Mouse (Mus musculus) CH12.LX (cell line): ENCODE results near the gene Dnm2. TPM values are rescaled to one million over a fixed set of nuclear protein-coding genes. Genes with fewer than 3 reads are reported as not detected.

Experiments used
- DNase-seq: peaks from one replicate; pipeline ENCODE4 v3.0.0-alpha.2; 2013; ENCODE audit errors: extremely low read depth
- H3K27ac ChIP-seq: 2 replicates; pipeline ENCODE4 v1.5.1; 2012; ENCODE audit warnings: low read depth, mild to moderate bottlenecking, control low read depth, moderate library complexity; ENCODE audit not compliant: insufficient read depth
- H3K27me3 ChIP-seq: replicated peaks from 2 replicates; pipeline ENCODE3; 2012; ENCODE audit warnings: inconsistent platforms
- H3K36me3 ChIP-seq, 2 experiments: replicated peaks in 1 of 2; 2 replicates each; pipeline versions ENCODE3 to v1.6.1; 2012; ENCODE audit warnings: inconsistent platforms in 1 of 2, low read length in 1 of 2, mild to moderate bottlenecking in 1 of 2, mixed read lengths in 1 of 2, moderate library complexity in 1 of 2; ENCODE audit not compliant: control insufficient read depth in 1 of 2, insufficient read depth in 1 of 2
- H3K4me1 ChIP-seq, 2 experiments: 2 replicates each; pipeline ENCODE4 v1.6.1; 2012; ENCODE audit warnings: inconsistent platforms in 1 of 2, moderate library complexity in 1 of 2; ENCODE audit not compliant: insufficient read depth in 2 of 2, control insufficient read depth in 1 of 2
- H3K4me2 ChIP-seq: 2 replicates; pipeline ENCODE4 v1.6.1; 2012; ENCODE audit warnings: low read depth, mild to moderate bottlenecking, control low read depth; ENCODE audit not compliant: poor library complexity, insufficient read depth, severe bottlenecking
- H3K4me3 ChIP-seq, 3 experiments: fragments of 150-350 bp in 1 of 3; sonication (generic) in 1 of 3; replicated peaks in 1 of 3; 2 replicates each; pipeline versions ENCODE3 to v1.5.1; 2011 to 2012; ENCODE audit warnings: low read depth in 2 of 3, low read length in 2 of 3, mild to moderate bottlenecking in 2 of 3, moderate library complexity in 2 of 3, control low read depth in 1 of 3, improper control_type of control experiment in 1 of 3, inconsistent platforms in 1 of 3, mixed read lengths in 1 of 3; ENCODE audit not compliant: poor library complexity in 1 of 3
- H3K79me2 ChIP-seq: replicated peaks from 2 replicates; pipeline ENCODE4 v1.6.1; 2012; ENCODE audit warnings: mild to moderate bottlenecking, moderate library complexity; ENCODE audit not compliant: control insufficient read depth, poor library complexity, insufficient read depth, severe bottlenecking; ENCODE audit errors: extremely low read depth
- H3K9ac ChIP-seq: 2 replicates; pipeline ENCODE4 v1.6.1; 2012; ENCODE audit warnings: low read depth, mild to moderate bottlenecking, control low read depth, moderate library complexity; ENCODE audit not compliant: insufficient read depth
- H3K9me3 ChIP-seq: replicated peaks from 2 replicates; pipeline ENCODE3; 2012; ENCODE audit warnings: low read length, inconsistent platforms, mixed read lengths
- E2F4 ChIP-seq: IDR thresholded peaks from 2 replicates; pipeline ENCODE4 v1.6.1; 2011; ENCODE audit warnings: low read depth, low read length, improper control_type of control experiment; ENCODE audit not compliant: insufficient replicate concordance
- ELF1 ChIP-seq: IDR thresholded peaks from 2 replicates; pipeline ENCODE4 v1.6.1; 2014; ENCODE audit warnings: low read depth, mild to moderate bottlenecking, inconsistent platforms, low read length, improper control_type of control experiment
- EP300 ChIP-seq: IDR thresholded peaks from 2 replicates; pipeline ENCODE4 v1.6.1; 2011; ENCODE audit warnings: low read length, improper control_type of control experiment
- JUND ChIP-seq: conservative IDR thresholded peaks from 2 replicates; pipeline ENCODE4 v1.6.1; 2011; ENCODE audit warnings: low read depth, low read length, improper control_type of control experiment
- KAT2A ChIP-seq: IDR thresholded peaks from 2 replicates; pipeline ENCODE4 v1.6.1; 2012; ENCODE audit warnings: low read length, improper control_type of control experiment, inconsistent platforms; ENCODE audit not compliant: insufficient replicate concordance
- MAFK ChIP-seq: IDR thresholded peaks from 2 replicates; pipeline ENCODE4 v1.6.1; 2011; ENCODE audit warnings: low read length, improper control_type of control experiment; ENCODE audit not compliant: insufficient replicate concordance
- MAZ ChIP-seq: IDR thresholded peaks from 2 replicates; pipeline ENCODE4 v1.6.1; 2012; ENCODE audit warnings: low read depth, mild to moderate bottlenecking, inconsistent platforms, low read length, improper control_type of control experiment, moderate library complexity
- MEF2A ChIP-seq: IDR thresholded peaks from 2 replicates; pipeline ENCODE4 v1.6.1; 2014; ENCODE audit warnings: low read depth, mild to moderate bottlenecking, inconsistent platforms, low read length, improper control_type of control experiment, borderline replicate concordance
- MYC ChIP-seq: IDR thresholded peaks from 2 replicates; pipeline ENCODE4 v1.6.1; 2011; ENCODE audit warnings: low read depth, mild to moderate bottlenecking, improper control_type of control experiment, low read length
- NELFE ChIP-seq: IDR thresholded peaks from 2 replicates; pipeline ENCODE4 v1.6.1; 2011; ENCODE audit warnings: low read depth, low read length, improper control_type of control experiment
- PAX5 ChIP-seq: IDR thresholded peaks from 2 replicates; pipeline ENCODE4 v1.6.1; 2012; ENCODE audit warnings: low read length, inconsistent platforms, mixed read lengths
- RAD21 ChIP-seq: IDR thresholded peaks from 2 replicates; pipeline ENCODE4 v1.6.1; 2011; ENCODE audit warnings: low read depth, mild to moderate bottlenecking, low read length, improper control_type of control experiment, moderate library complexity
- SIN3A ChIP-seq: IDR thresholded peaks from 2 replicates; pipeline ENCODE4 v1.6.1; 2012; ENCODE audit warnings: low read length, improper control_type of control experiment, inconsistent platforms
- SMC3 ChIP-seq: IDR thresholded peaks from 2 replicates; pipeline ENCODE4 v1.6.1; 2011; ENCODE audit warnings: low read depth, low read length, improper control_type of control experiment
- TBP ChIP-seq: conservative IDR thresholded peaks from 2 replicates; pipeline ENCODE4 v1.6.1; 2011; ENCODE audit warnings: low read depth, low read length, improper control_type of control experiment
- TCF12 ChIP-seq: IDR thresholded peaks from 2 replicates; pipeline ENCODE4 v1.6.1; 2014; ENCODE audit warnings: low read depth, mild to moderate bottlenecking, inconsistent platforms, low read length, improper control_type of control experiment
- USF2 ChIP-seq: conservative IDR thresholded peaks from 2 replicates; pipeline ENCODE4 v1.6.1; 2011; ENCODE audit warnings: low read depth, low read length, improper control_type of control experiment
- dilution Hi-C: fragments of 300-500 bp; cut with MboI; formaldehyde crosslinking; loops from 2 replicates; pipeline ENCODE4 v1.14.3; 2020; ENCODE audit warnings: low sequenced_read_pairs; ENCODE audit not compliant: extremely low pct_unique_long_range_greater_than_20kb, extremely low pct_ligation_motif_present
- in situ Hi-C: fragments of 300-500 bp; cut with MboI; formaldehyde crosslinking; loops from 3 replicates; pipeline ENCODE4 v1.14.3; 2019; ENCODE audit warnings: low sequenced_read_pairs, low pct_ligation_motif_present, low pct_unique_long_range_greater_than_20kb, mixed read lengths
- polyA plus RNA-seq: library from polyadenylated mRNA; unstranded; fragments of >175 nt; gene quantifications from 2 replicates; pipeline ENCODE4 v1.2.1, GENCODE M21; 2012; ENCODE audit warnings: low read depth; ENCODE audit not compliant: insufficient read length
- total RNA-seq, 2 experiments: library from RNA; depleted of rRNA; stranded (reverse); fragments of 300-350 nt in 1 of 2; fragments of >200 nt in 1 of 2; gene quantifications; 2 replicates each; pipeline ENCODE4 v1.2.3; 2012 to 2014

The Dnm2 gene
- total and polyA plus RNA-seq, 3 experiments: 36.4 to 64.3 (median 55.4) TPM

DNA sequence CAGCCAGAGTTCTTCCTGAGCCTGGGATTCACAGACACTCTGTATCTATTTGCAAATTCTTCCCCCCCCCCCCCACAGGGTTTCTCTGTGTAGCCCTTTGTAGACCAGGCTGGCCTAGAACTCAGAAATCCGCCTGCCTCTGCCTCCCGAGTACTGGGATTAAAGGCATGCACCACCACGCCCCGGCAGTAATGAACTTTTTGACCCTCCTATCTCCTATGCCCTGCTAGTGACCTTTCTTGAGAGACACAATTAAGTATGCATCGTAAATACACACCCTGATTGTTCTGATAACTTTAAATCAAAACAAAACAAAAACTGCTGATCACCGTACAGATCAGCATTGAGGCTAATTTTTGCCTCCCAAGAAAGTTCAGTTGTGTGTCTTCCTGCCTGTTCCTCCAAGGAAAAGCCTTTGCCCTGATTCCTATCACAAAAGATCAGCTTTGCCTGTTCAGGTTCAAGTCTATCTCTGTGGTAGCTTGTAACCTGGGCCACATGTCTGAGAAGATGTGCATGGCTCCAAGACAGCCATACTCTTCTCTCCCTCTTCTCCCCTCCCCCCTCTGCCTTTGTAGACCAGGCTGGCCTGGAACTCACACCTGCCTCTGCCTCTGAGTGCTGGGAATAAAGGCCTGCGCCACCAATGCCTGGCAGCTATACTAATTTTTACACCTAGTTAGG lies 31.7 kb downstream of the Dnm2 start:
- DNase-seq: no peak
- Histone ChIP-seq H3K27me3 (no peaks in the 10 kb centered on the region), H3K36me3 (peaks cover 23 to 64% of the 10 kb centered on the region in 2 experiments), H3K4me2 (no peak overlapping the region), H3K4me3 (no peak overlapping the region), H3K27ac (no peak overlapping the region), H3K9ac (no peak overlapping the region), H3K4me1 (peaks cover 8 to 53% of the 10 kb centered on the region in 2 experiments; a peak in 3 of 4 replicates), H3K79me2 (no peaks in the 10 kb centered on the region), H3K9me3 (no peaks in the 10 kb centered on the region)
- dilution Hi-C loops: no loop called here
- TF ChIP-seq MAZ (no peak), NELFE (no peak), E2F4 (no peak), RAD21 (no peak), TCF12 (no peak), ELF1 (no peak), EP300 (no peak)
- in situ Hi-C loops: no loop called here

- in situ Hi-C loops: no loop called here
- Histone ChIP-seq H3K4me2 (no peak overlapping the region), H3K9ac (no peak overlapping the region), H3K27ac (no peak overlapping the region), H3K4me3 (no peak overlapping the region), H3K36me3 (peaks cover 23 to 66% of the 10 kb centered on the region in 2 experiments), H3K27me3 (no peaks in the 10 kb centered on the region), H3K79me2 (no peaks in the 10 kb centered on the region; the same call in 1 of the 2 replicates), H3K4me1 (peaks cover 8 to 53% of the 10 kb centered on the region in 2 experiments; a peak in 3 of 4 replicates), H3K9me3 (no peaks in the 10 kb centered on the region)
- dilution Hi-C loops: no loop called here
- TF ChIP-seq NELFE (no peak), SMC3 (no peak), USF2 (no peak), MAFK (no peak), JUND (no peak), MEF2A (no peak), SIN3A (no peak), PAX5 (no peak), MAZ (no peak), MYC (no peak), E2F4 (no peak), TBP (no peak), KAT2A (no peak)
- no peak for DNase-seq
Measured at GRCm38 (mm10) chr9:21456930-21457634, 32.4 kb downstream of the Dnm2 start.
